Comparison of ENCODE assay signal across 7 mouse cellular contexts in genomic region chr12:31949759-31950658, GRCm38 (mm10). TPM values are rescaled to one million over a fixed set of nuclear protein-coding genes. Genes with fewer than 3 reads are reported as not detected.
DNase-seq lines count a peak whose midpoint lies in the region; ATAC-seq lines count a peak whose summit lies in the region.

TSS of gene Hbp1 (minus strand) at chr12:31950535.

- H3K27ac ChIP-seq in intestine, embryonic 15.5 days = peak within 1 kb of the TSS; percentile 98
- peak within 1 kb of the TSS; percentile 100 for H3K27ac ChIP-seq in midbrain, embryonic 10.5 days (replicated peaks)

- ATAC-seq in intestine, embryonic 15.5 days = peak; percentile 97

- peak within 1 kb of the TSS; percentile 88 for H3K4me3 ChIP-seq in intestine, embryonic 15.5 days (replicated peaks)
- peak within 1 kb of the TSS; percentile 84 for H3K4me3 ChIP-seq in midbrain, embryonic 10.5 days

- H3K9ac ChIP-seq in intestine, embryonic 15.5 days = peak within 1 kb of the TSS; percentile 83

- H3K4me2 ChIP-seq in intestine, embryonic 15.5 days (replicated peaks) = peak within 1 kb of the TSS; percentile 66

- no peaks in the 10 kb centered on the region for H3K9me3 ChIP-seq in intestine, embryonic 15.5 days
- no peaks in the 10 kb centered on the region for H3K9me3 ChIP-seq in midbrain, embryonic 10.5 days (replicated peaks)

- no peaks in the 10 kb centered on the region for H3K27me3 ChIP-seq in intestine, embryonic 15.5 days (replicated peaks)
- no peaks in the 10 kb centered on the region for H3K27me3 ChIP-seq in midbrain, embryonic 10.5 days (ENCODE audit: low read depth, poor library complexity, severe bottlenecking)

- under 1% methylated on average over 55 of the region's 71 CpGs for WGBS in intestine, embryonic 15.5 days
- WGBS in midbrain, embryonic 10.5 days = under 1% methylated on average over 62 of the region's 71 CpGs

- H3K36me3 ChIP-seq in intestine, embryonic 15.5 days = no peaks in the 10 kb centered on the region
- 0 out of 2 replicates have a peak, but pooled peaks cover 4% of the 10 kb centered on the region for H3K36me3 ChIP-seq in midbrain, embryonic 10.5 days

- intact Hi-C loops in gastrocnemius, postnatal 36 days (cut with DNase I) = no loop called here
- intact Hi-C loops in left cerebral cortex, postnatal 25 days (cut with DNase I) = loop anchor here (5.0 kb wide), 1 partner anchor 427 kb away; the partner anchor contains the start of gene Ccdc71l

- DNase-seq in adrenal gland, adult 2 months = peak; percentile 99
- DNase-seq in embryo, embryonic 11.5 days (ENCODE audit: low read depth, low spot score) = peak; percentile 99
- peak; percentile 99 for DNase-seq in gastrocnemius, postnatal 36 days
- peak; percentile 99 to 100 for DNase-seq in left cerebral cortex, postnatal 25 days (ENCODE audit: low spot score in 2 of 2)
- DNase-seq in midbrain, embryonic 10.5 days (ENCODE audit: low spot score) = peak; percentile 94
- DNase-seq in right cerebral cortex, postnatal 4 days = peak; percentile 99

- no peaks in the 10 kb centered on the region for H3K4me1 ChIP-seq in intestine, embryonic 15.5 days (replicated peaks)
- peaks cover 16% of the 10 kb centered on the region for H3K4me1 ChIP-seq in midbrain, embryonic 10.5 days

RNA-seq across cellular contexts. Expression of gene Hbp1, which starts in this region (rescaled TPM):
- 10 to 100 TPM; 76.4 to 95.2 TPM for total RNA-seq in adrenal gland, adult 2 months (2021)
- polyA plus RNA-seq in adrenal gland, adult 2 months (2012; rRNA removed) = 38.0 and 49.8 TPM in 2 replicates
- total RNA-seq in gastrocnemius, postnatal 36 days (2021) = 10 to 100 TPM; 58.2 to 68.0 TPM
- polyA plus RNA-seq in intestine, embryonic 15.5 days (2015; fragmentation: Nextera tagmentation; extraction: Ambion mirVana) = 79.8 and 89.2 TPM in 2 replicates
- 10 to 100 TPM; 17.7 to 19.7 TPM for total RNA-seq in left cerebral cortex, postnatal 25 days (2021)
- 78.2 and 88.1 TPM in 2 replicates for polyA plus RNA-seq in midbrain, embryonic 10.5 days (2016; fragmentation: Nextera tagmentation; extraction: Ambion mirVana)

Comparison
In these comparisons a context has a peak if more than half of its experiments do, and no peak if none do; other contexts are left out.
1. Peak in every context shown above with its lines: DNase-seq, ATAC-seq, H3K4me3 ChIP-seq and H3K27ac ChIP-seq.